Mouse (Mus musculus) ES-Bruce4 (cell line): Measurements from ENCODE around the gene Gm49394. TPM values are rescaled to one million over a fixed set of nuclear protein-coding genes. Genes with fewer than 3 reads are reported as not detected.

ENCODE experiments used
- H3K27ac ChIP-seq: 2 replicates; pipeline ENCODE4 v1.5.1; 2012; ENCODE audit warnings: low read length, inconsistent platforms; ENCODE audit not compliant: insufficient read depth
- H3K27me3 ChIP-seq: 2 replicates; pipeline ENCODE4 v1.6.1; 2012; ENCODE audit warnings: mild to moderate bottlenecking, low read length, inconsistent platforms; ENCODE audit not compliant: control insufficient read depth, poor library complexity, insufficient read depth, severe bottlenecking
- H3K36me3 ChIP-seq: 2 replicates; pipeline ENCODE4 v1.6.1; 2012; ENCODE audit warnings: inconsistent platforms, mild to moderate bottlenecking, low read length, moderate library complexity; ENCODE audit not compliant: control insufficient read depth, poor library complexity, insufficient read depth, severe bottlenecking
- H3K4me1 ChIP-seq: one replicate; pipeline ENCODE4 v1.8.1; 2011; ENCODE audit warnings: low read length; ENCODE audit not compliant: control insufficient read depth, insufficient read depth
- H3K4me3 ChIP-seq: 2 replicates; pipeline ENCODE4 v1.5.1; 2011; ENCODE audit warnings: low read depth, mild to moderate bottlenecking, low read length
- H3K9ac ChIP-seq: 2 replicates; pipeline ENCODE4 v1.6.1; 2012; ENCODE audit warnings: low read depth, mild to moderate bottlenecking, inconsistent platforms; ENCODE audit not compliant: poor library complexity, severe bottlenecking
- H3K9me3 ChIP-seq: replicated peaks from 2 replicates; pipeline ENCODE4 v1.6.1; 2012; ENCODE audit warnings: mild to moderate bottlenecking, low read length, inconsistent platforms; ENCODE audit not compliant: control insufficient read depth, poor library complexity, insufficient read depth, severe bottlenecking
- CTCF ChIP-seq: IDR thresholded peaks from one replicate; pipeline ENCODE4 v1.8.1; 2011; ENCODE audit warnings: low read depth, low read length
- EP300 ChIP-seq: IDR thresholded peaks from 2 replicates; pipeline ENCODE4 v1.6.1; 2011; ENCODE audit warnings: low read depth, low read length; ENCODE audit not compliant: insufficient read depth
- POLR2A ChIP-seq: IDR thresholded peaks from one replicate; pipeline ENCODE4 v1.8.1; 2011; ENCODE audit warnings: low read length; ENCODE audit not compliant: insufficient read depth
- polyA plus RNA-seq: library from polyadenylated mRNA; stranded (reverse); fragments of >200 nt; gene quantifications from 2 replicates; pipeline ENCODE4 v1.2.4, GENCODE M21; 2011; ENCODE audit warnings: low read depth; ENCODE audit not compliant: missing spikeins, insufficient read depth, insufficient read length

The Gm49394 gene
- polyA plus RNA-seq, 1 experiment = 0.34 TPM

GRCm38 (mm10) chr7:142675644-142676043 lies 5.9 kb upstream of the Gm49394 start:
- no peaks in the 10 kb centered on the region for H3K4me1 ChIP-seq
- H3K9ac ChIP-seq = no peak overlapping the region
- TF ChIP-seq POLR2A (no peak), CTCF (no peak), EP300 (no peak)
- H3K4me3 ChIP-seq = no peak overlapping the region
- H3K36me3 ChIP-seq = no peaks in the 10 kb centered on the region
- H3K27me3 ChIP-seq = no peaks in the 10 kb centered on the region
- peaks cover 6% of the 10 kb centered on the region for H3K9me3 ChIP-seq
- no peak overlapping the region for H3K27ac ChIP-seq

GRCm38 (mm10) chr7:142675141-142675540 lies 5.4 kb upstream of the Gm49394 start:
- TF ChIP-seq POLR2A (no peak), EP300 (no peak), CTCF (no peak)
- no peak overlapping the region for H3K27ac ChIP-seq
- H3K9ac ChIP-seq = no peak overlapping the region
- H3K4me3 ChIP-seq = no peak overlapping the region
- no peaks in the 10 kb centered on the region for H3K4me1 ChIP-seq
- peaks cover 11% of the 10 kb centered on the region for H3K9me3 ChIP-seq
- H3K36me3 ChIP-seq = no peaks in the 10 kb centered on the region
- H3K27me3 ChIP-seq = no peaks in the 10 kb centered on the region

GRCm38 (mm10) chr7:142672120-142672519 lies 2.4 kb upstream of the Gm49394 start:
- TF ChIP-seq POLR2A = no peak
- TF ChIP-seq EP300 = no peak
- peak; percentile 24 for TF ChIP-seq CTCF

GRCm38 (mm10) chr7:142671067-142671466 lies 1.3 kb upstream of the Gm49394 start:
- H3K4me3 ChIP-seq = no peak overlapping the region
- no peak overlapping the region for H3K27ac ChIP-seq
- no peak for TF ChIP-seq CTCF
- no peak for TF ChIP-seq EP300
- TF ChIP-seq POLR2A = no peak
- no peaks in the 10 kb centered on the region for H3K4me1 ChIP-seq
- H3K9ac ChIP-seq = no peak overlapping the region
- H3K9me3 ChIP-seq = peaks cover 22% of the 10 kb centered on the region
- H3K27me3 ChIP-seq = no peaks in the 10 kb centered on the region
- H3K36me3 ChIP-seq = no peaks in the 10 kb centered on the region

More at GRCm38 (mm10) chr7:142672120-142672519, 2.4 kb upstream of the Gm49394 start:
- Histone ChIP-seq H3K27me3 (no peaks in the 10 kb centered on the region), H3K36me3 (no peaks in the 10 kb centered on the region), H3K9me3 (peaks cover 22% of the 10 kb centered on the region), H3K27ac (no peak overlapping the region), H3K9ac (no peak overlapping the region), H3K4me1 (no peaks in the 10 kb centered on the region), H3K4me3 (no peak overlapping the region)

GRCm38 (mm10) chr7:142668328-142668727 lies 1.4 kb downstream of the Gm49394 start:
- H3K36me3 ChIP-seq = no peaks in the 10 kb centered on the region
- no peak overlapping the region for H3K27ac ChIP-seq
- H3K9me3 ChIP-seq = peaks cover 22% of the 10 kb centered on the region
- no peak overlapping the region for H3K4me3 ChIP-seq
- no peaks in the 10 kb centered on the region for H3K4me1 ChIP-seq
- H3K9ac ChIP-seq = no peak overlapping the region
- TF ChIP-seq EP300 (no peak), POLR2A (no peak), CTCF (no peak)
- H3K27me3 ChIP-seq = peaks cover 16% of the 10 kb centered on the region

GRCm38 (mm10) chr7:142667521-142667920 lies 2.2 kb downstream of the Gm49394 start:
- H3K4me3 ChIP-seq = no peak overlapping the region
- no peaks in the 10 kb centered on the region for H3K36me3 ChIP-seq
- no peak overlapping the region for H3K27ac ChIP-seq
- TF ChIP-seq POLR2A = no peak
- no peak for TF ChIP-seq EP300
- TF ChIP-seq CTCF = no peak
- H3K9me3 ChIP-seq = peaks cover 22% of the 10 kb centered on the region
- H3K9ac ChIP-seq = no peak overlapping the region
- H3K27me3 ChIP-seq = peaks cover 22% of the 10 kb centered on the region
- no peaks in the 10 kb centered on the region for H3K4me1 ChIP-seq
